Mouse (Mus musculus) gastrocnemius, postnatal 36 days (tissue): Measurements from ENCODE around the gene Atpif1. TPM values are rescaled to one million over a fixed set of nuclear protein-coding genes. Genes with fewer than 3 reads are reported as not detected.
"Not testable (repeated sequence)": the region's sequence is repeated elsewhere in the genome, so short reads cannot be mapped to it uniquely, and the experiment has no call there.

ENCODE experiments used
- DNase-seq, 2 experiments: peaks; one replicate each; pipeline ENCODE4 v3.0.0; 2022
- intact Hi-C: fragments of 180-260 bp; cut with DNase I; formaldehyde crosslinking; loops from one replicate; pipeline ENCODE4 v1.15.1; 2025
- long read RNA-seq, 2 experiments: library from polyadenylated mRNA; stranded (forward); transcript quantifications; one replicate each; pipeline ENCODE4 v2.0.0; 2021
- total RNA-seq, 2 experiments: library from RNA; stranded (reverse); gene quantifications; 2 replicates each; pipeline ENCODE4 v1.2.3; 2021

Gene Atpif1
- 10 to 100 TPM; 49.5 to 51.2 TPM for total RNA-seq
- long read RNA-seq, experiment 1, transcript Atpif1-201 (3 exons, 539 nt): major isoform, 98 of 109 reads
- long read RNA-seq, experiment 1, partial matches to known transcripts: 1 of 109 reads
- long read RNA-seq, experiment 1, other reads (novel, unspliced or antisense): 10 of 109 reads
- long read RNA-seq, experiment 2, transcript Atpif1-201 (3 exons, 539 nt): major isoform, 96 of 108 reads
- long read RNA-seq, experiment 2, partial matches to known transcripts: 2 of 108 reads
- long read RNA-seq, experiment 2, other reads (novel, unspliced or antisense): 8 of 108 reads

DNA sequence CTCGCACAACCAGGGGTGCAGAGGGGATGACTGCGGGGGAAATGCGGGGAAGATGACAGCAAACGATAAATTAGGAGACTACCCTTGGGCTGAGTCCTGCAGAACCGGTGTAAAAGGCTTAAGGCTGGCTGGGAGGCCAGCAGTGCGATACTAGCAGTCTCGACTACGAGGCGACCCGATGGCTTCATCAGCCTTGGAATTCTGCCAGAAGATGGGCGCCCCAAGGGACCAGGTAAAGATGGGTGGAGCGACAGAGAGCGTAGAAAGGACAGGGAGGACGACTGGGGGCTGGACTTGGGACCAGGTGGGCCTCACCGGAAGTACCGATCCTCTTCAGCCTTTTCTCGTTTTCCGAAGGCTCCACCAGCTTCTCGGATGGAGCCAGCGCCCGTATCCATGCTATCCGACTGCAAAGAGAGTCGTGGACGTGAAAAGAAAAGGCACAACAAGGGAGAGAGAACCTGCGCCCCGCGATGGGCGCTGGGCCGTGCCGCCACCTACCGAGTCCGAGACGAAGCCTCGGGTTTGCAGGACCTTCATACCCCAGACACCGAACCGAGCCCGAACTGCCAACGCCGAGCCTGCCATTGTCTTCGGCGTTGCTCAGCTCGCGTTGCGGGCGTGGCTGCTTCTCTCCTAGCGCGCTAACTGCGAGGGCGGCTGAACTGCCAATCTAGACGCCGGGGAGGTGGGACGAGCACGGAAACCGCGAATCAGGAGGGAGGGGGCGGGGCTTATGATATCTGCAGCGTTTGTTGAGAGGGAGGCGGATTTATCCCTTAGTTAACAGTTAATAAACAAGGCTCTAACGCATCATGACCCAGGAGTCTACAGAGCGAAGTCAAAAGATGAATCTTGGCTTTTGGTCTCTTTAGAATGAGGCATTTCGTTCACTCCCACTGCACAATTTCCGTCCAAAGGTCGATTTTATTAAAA, at the start of gene Atpif1:
Gene Atpif1 (minus strand): TSS at position 679 of the 936 bp plus-strand sequence.
- peak; percentile 75 to 85 for DNase-seq
- intact Hi-C loops: no loop called here

DNA sequence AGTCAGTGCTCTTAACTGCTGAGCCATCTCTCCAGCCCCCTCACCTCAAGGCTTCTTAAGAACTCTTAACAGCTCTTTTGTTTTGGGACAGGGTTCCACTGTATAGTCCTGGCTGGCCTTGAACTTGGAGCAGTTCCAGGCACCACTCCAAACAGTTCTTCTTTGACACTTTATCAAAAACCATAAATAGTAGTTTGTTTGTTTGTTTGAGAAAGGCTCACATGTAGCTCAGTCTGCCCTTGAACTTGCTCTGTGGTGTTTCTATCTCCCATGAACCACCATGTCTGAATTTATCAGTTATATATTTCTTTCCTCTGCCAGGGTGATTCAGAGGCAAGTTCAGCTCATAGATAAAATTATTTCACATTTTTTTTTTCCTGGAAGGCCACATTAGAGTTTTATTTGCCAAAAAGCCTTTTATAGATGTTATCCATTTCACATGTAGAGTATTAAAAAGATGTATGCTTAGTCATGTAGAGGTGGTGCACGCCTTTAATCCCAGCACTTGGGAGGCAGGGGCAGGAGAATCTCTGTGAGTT, 41.4 kb upstream of the Atpif1 start:
- intact Hi-C loops: no loop called here
- no peak for DNase-seq

DNA sequence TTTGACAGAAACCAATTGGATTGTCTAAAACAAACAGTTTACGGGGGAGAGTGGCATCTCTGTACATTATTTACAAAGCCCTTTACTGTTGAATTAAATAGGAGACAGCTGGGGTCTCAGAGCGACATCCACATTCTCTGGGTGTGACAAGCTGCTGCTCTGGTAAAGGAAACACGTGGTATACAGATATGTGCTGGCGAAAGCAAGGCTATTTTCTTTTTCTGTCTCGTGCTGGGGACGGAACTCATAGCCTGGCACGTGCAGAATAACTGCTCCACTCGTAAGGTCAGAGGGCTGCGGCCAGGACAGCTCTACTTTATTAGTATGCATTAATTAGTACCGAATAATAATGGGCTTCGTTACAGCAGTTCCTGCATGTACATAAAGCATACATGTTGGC, 39.9 kb upstream of the Atpif1 start:
- no peak for DNase-seq
- intact Hi-C loops: no loop called here

DNA sequence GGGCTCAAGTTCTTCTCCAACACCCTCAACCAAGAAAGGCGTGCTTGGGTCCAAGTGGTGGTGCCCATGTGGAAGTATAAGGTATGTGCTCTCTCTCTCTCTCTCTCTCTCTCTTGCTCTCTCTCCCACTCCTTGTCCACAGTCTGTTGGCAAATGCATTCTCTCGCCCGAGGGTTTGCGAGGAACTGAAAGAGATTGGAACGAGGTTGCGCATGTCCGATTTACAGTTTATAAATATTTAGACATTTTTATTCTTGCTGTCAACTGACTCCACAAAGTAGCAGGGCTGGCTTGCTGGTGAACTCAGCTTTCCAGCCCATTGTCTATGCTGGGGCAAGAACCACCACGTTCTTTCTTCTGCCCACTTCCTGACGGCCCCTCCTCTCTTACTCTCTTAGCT, 37.7 kb upstream of the Atpif1 start:
- no peak for DNase-seq
- intact Hi-C loops: no loop called here

DNA sequence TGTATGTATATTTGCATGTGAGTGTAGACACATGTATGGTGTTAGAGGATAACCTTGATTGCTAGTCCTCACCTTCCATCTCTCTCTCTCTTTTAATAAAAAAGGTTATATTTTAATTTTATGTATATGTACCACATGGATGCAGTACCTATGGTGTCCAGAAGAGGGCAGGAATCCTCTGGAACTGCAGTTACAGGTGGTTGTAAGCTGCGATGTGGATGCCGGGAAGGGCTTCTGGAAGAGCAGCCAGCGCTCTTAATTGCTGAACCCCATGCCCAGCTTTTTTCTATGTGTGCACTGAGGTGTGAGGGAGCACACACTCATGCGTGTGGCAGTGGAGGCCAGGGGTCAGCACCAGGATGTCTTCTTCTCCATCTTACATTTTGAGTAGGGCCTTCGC, 35.7 kb upstream of the Atpif1 start:
- intact Hi-C loops: no loop called here
- DNase-seq: no peak

DNA sequence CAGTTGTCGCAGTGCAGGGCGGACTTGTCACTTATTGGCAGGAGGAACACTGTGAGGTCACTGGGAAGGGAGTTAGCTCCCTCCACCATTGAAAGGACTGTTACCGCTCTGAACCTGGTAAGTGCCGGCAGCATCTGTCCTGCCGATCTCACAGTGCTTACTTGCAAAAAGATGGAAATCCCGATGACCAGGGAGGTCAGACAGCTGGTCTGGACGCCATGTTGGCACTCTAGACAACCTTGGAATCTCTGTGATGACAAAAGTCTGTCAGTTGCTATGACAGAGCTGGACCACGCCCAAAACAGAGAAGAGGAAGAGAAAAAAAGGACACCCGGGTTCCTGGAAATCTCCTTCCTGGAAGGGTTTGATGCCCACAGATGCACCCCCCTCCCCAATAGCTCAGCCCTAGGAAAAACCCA, 33.9 kb upstream of the Atpif1 start:
- DNase-seq: no peak
- intact Hi-C loops: no loop called here

DNA sequence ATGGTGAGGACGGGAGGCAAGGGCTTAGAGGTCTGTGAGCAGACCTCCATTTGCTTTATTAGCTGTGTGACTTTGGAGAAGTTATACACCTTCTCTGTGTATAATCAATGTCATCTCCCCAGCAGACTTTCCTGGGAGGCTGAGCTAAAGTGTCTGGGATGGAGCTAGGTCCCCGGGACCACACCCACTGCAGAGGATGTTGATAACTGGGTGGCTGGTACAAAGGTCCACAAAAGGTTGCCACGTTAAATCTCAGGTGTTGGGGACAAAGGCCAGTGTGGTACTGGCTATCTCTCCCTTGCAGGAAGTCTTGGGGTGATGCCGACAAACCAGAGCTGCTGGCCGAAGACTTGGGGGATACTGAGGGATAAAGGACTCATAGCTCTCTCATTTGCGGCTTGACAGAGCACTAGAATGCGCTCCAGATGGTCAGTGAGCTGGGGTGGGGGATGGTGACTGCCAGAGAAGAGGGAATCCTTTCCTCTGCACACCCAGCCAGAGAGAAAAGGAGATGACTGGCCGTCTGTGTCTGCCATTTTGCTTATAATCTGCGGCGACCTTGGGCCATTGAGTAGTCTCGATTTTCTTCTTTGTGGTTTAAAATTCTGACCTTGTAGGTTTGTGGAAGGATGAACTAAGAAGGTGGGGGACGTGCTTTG, 31.8 kb upstream of the Atpif1 start:
- no peak for DNase-seq
- intact Hi-C loops: no loop called here

DNA sequence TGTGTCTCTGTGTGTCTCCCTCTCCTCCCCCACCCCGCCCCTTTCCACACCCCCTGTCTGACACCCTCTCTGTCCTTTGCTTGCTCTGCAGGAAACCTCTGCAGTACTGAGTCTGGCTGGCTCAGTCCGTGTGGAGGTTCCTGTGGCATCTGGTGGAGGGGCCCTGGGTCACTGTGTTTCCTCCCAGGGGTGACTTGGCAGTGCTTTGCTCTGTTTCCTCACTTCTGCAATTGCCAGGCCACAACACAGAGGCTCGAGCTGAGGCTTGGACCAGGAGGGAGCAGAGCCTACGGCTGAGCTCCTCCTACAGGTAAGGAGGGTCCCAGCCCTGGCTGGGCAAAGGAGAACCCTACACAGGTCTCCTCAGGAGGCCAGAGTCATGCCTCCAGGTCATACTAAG, 30.5 kb upstream of the Atpif1 start, which contains the start of gene Ptafr:
Gene Ptafr (plus strand): TSS at position 103 of the 400 bp plus-strand sequence.
- DNase-seq: peak; percentile 24 to 47
- intact Hi-C loops: no loop called here

DNA sequence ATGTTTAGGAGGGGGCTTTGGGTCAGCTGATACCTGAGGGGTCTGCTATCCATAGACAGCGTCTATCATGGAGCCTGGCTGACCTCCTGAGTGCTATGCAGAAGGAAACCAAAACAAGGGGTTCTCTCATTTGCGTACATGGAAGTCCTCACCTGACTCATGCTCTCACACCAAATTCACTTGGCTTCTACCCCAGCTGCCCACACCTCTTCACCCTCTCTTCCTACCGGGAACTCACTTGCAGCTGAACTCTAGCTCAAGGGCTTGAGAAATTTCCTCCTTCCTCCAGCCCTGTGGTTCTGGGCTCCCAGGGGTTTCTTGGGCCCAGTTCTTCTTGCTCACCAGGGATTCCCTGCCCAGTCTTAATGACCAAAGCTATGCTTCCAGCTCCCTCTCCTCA, 29.8 kb upstream of the Atpif1 start:
- intact Hi-C loops: no loop called here
- DNase-seq: no peak

DNA sequence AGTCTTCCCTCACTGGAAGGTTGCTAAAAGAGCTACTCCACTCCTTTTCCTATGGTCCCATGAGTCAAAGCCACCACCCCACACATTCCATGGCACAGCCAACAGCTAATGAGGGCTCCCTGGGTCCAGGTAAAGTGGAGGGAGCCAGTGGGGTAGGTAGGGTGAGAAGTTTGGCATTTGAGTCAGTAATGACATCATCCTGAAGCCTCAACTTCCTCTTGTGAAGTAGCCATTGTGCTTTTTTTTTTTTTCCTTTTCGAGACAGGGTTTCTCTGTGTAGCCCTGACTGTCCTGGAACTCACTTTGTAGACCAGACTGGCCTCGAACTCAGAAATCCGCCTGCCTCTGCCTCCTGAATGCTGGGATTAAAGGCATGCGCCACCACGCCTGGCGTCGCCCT, 22.1 kb upstream of the Atpif1 start:
- DNase-seq, intact Hi-C loops: not testable (repeated sequence)

DNA sequence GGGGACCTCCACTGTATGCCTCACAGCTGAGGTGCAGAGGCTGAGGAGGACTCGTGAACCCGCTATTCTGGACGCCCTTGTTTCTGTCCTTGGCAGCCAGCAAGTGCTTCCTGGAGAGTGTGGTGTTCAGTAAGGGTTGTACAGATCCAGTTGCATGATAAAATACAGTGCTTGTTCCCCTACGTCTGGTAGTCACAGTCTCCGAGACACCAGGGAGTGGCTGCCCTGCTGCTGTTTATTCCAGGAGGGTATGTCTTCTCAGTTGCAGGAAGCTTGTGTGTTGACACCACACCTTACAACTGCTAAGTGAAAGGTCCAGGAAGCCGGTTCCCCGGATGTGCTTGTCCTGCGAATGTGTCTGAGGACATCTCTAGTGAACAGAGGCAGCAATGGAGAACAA, 21.2 kb upstream of the Atpif1 start:
- DNase-seq: no peak
- intact Hi-C loops: no loop called here

DNA sequence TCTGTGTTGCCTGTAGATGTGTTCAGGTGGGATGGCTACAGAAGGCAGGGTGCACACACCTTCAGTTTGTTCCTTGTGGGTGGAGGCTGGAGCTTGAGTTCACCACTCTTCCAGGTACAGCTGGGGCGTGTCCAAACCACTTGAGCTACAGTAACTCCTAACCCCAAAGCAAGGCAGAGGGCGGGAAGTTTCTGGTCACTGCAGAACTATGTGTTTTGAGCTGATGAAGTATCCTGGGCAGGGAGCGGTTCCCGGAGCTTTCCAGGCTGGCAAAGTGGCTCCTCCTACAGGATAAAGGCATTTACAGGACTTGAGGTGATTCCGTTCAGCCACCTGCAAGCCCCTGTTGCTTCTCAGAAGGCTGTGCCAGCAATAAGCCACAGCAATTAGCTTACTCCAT, 20.8 kb upstream of the Atpif1 start:
- intact Hi-C loops: no loop called here
- no peak for DNase-seq

DNA sequence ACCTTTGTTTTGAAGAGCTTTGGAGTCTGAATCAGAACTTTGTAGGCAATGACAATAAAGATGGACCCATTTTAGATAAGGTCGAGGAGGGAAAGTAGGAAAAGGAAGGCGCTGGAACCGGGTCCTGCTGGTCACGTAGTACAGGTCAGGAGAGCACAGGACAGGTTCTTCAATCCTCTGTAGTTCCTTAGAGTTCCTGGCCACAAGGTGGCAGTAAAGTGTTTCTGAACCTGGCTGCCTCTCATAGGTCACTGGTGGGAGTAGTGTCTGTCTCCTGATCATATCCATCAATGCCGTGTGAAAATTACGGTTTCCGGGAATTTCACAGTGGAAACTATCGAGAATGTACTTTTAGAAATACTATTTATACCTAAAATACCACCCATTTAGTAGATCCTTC, 12.4 kb upstream of the Atpif1 start:
- intact Hi-C loops: loop anchor here (2.0 kb wide), 2 partner anchors 91 to 131 kb away; no protein-coding TSS in a partner anchor
- DNase-seq: peak in 1 of 2 experiments; percentile 41

DNA sequence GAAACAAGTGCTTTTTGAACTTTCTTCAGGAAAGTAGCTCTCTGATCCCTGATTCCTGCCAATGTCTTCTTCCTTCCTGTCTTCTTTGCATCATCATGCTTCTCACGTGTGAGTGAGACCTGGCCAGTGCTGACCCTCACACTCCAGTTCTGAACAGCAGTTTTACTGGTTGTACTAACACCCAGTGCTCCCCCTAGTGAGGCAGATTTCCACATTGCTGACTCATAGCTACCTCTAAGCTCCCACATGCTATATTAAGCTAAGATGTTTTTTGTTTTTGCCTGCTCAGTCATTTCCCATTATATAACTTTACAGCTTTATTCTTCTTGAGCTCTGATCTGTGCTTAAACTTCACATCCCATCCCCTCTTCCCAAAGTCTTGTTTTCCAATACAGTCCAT, 9.3 kb upstream of the Atpif1 start:
- DNase-seq: no peak
- intact Hi-C loops: no loop called here

DNA sequence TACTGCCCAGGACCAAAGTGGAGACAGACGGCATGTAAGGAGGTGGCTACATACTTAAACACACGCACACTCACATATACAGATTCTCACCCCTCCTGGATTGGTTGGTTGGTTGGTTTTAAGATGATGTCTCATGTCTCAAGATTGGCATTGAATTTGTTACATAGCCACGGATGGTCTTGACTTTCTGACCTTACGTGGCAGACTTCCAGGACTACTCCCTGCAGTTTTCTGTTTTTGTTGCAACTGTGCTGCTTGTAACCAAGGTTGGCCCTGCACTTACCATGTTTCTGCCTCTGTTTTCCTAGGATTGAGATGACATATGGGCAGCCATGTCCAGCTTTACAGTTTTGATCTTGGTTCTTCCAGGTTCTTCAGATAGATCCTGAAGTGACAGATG, 8.0 kb upstream of the Atpif1 start:
- intact Hi-C loops: no loop called here

DNA sequence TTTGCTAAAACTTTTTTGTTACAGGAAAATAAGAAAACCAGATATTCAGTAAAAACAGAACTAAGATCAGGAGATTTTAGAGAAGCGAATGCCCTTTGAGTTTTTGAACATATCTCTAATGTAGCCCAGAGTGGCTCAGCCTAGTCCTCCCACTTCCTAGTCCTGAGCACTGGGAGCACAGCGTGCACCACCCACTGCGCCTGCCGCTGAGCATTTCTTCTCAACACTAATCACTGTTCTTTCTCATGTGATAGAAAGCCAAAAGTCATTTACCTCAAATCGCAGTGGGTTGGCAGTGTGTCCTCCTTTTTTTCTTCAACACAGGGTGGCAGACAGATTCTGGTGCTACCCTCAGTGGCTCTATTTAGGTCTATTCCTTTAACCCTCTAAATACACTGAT, 6.0 kb upstream of the Atpif1 start:
- intact Hi-C loops: no loop called here
- no peak for DNase-seq

More for the DNA sequence above, 8.0 kb upstream of the Atpif1 start:
- no peak for DNase-seq

DNA sequence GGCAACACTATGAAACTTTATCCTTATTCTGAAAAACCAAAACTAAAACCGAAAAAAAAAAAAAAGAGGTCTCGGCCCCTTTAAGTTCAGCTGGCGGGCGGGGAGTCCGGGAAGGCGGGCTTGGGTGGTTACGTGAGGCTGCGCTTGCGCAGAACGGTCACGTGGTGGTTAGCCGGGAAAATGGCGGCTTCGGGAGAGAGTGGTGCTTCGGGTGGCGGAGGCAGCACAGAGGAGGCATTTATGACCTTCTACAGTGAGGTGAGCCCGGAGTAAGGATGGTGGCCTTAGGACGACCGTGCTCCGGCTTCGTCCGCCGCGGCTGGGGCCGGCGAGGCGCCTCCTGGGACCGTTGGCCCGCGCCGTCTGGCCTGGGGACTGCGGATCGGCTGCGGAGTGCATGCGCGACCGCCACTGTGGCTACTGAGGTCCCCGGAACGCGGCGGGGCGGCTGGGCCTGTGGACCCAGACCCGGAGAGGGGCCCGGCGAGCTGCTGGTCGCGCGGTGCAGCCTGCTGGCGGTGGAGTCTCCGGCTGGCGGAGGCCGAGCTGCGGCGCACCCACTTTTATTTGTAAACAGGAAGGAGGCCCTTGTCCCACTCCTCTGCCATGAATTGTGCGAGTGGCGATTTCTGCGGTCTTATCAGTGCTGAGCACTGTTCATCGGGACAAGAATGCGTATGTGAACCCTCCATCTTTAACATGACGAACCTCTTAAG, 2.1 kb upstream of the Atpif1 start, which contains the start of gene Dnajc8:
Gene Dnajc8 (plus strand): TSS at position 145 of the 716 bp plus-strand sequence.
- peak; percentile 92 to 93 for DNase-seq

DNA sequence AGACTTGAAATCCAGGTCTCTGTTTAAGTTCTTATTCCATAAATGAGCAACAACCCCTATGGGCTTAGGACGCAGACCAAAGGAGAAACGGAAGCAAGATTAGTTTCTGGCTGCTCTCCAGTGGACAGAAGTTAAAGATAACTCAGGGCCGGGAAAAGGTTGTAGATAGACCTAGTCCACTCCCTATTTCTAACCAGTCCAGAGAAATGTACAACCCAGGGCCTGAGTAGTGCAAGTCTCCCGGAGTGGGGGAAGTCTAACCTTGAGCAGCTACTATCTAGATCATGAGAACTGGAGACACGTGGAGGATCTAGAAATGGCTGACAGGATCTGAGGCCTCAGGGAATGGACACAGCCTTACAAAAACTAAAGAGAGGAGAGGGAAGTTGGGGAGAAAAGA, 963 bp downstream of the Atpif1 start:
- intact Hi-C loops: no loop called here
- no peak for DNase-seq

More for the DNA sequence above, 2.1 kb upstream of the Atpif1 start, which contains the start of gene Dnajc8:
- intact Hi-C loops: no loop called here

DNA sequence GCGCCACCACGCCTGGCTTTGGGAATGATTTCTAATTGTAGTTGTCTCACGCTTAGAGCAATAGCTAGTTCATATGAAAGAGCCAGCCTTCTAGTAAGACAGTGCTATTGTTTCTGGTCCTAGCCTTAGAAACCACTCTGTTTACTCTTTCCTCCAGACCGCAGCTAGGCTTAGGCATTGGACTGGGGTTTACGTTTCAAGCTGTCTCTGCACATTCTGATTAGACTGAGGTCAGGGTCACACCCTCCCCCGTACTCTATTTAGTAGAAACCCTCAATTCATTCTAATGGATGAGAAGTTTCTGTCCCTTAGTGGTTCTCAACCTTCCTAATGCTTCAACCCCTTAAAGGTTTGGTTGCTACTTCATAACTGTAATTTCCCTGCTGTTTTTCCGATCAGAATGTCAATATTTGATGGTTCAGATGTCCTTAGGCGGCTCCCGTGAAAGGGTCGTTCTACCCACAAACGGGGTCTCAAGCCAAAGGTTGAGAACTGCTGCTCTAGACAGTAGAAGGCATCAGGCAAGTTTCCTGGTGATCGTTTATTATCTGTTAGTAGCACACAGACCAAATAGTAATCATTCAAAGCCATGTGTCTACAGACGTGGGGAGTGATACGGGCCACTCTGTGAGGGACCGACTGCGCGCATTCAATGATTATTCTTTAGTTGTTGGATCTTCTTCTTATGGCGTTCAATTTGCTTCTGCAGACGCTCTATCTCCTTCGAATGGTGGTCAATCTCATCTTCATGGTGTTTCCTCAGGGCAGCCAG, 3.2 kb downstream of the Atpif1 start:
- intact Hi-C loops: no loop called here
- DNase-seq: no peak
